Mouse (Mus musculus) heart, postnatal 0 days (tissue): ENCODE measurements around the gene 1110008P14Rik. TPM values are rescaled to one million over a fixed set of nuclear protein-coding genes. Genes with fewer than 3 reads are reported as not detected.

Experiments
- ATAC-seq: fragments of 200-750 bp; cut with Nextera tagmentation; 2 replicates; pipeline ENCODE4 v1.8.0; 2017; ENCODE audit warnings: low read depth, moderate number of reproducible peaks, moderate library complexity; ENCODE audit not compliant: insufficient read depth
- DNase-seq: peaks from one replicate; pipeline ENCODE4 v3.0.0-alpha.2; 2016; ENCODE audit warnings: low spot score
- H3K27ac ChIP-seq: fragments of 300-500 bp; sonication (generic); 2 replicates; pipeline ENCODE4 v1.5.1; 2014; ENCODE audit warnings: low read depth, mild to moderate bottlenecking
- H3K27me3 ChIP-seq: fragments of 300-500 bp; sonication (generic); 2 replicates; pipeline ENCODE4 v1.6.1; 2014; ENCODE audit warnings: low read length, mixed read lengths; ENCODE audit not compliant: control insufficient read depth, insufficient read depth
- H3K36me3 ChIP-seq: fragments of 300-500 bp; sonication (generic); replicated peaks from 2 replicates; pipeline ENCODE4 v1.6.1; 2014; ENCODE audit warnings: low read length, mixed read lengths; ENCODE audit not compliant: control insufficient read depth, insufficient read depth
- H3K4me1 ChIP-seq: fragments of 300-500 bp; sonication (generic); 2 replicates; pipeline ENCODE4 v1.6.1; 2014; ENCODE audit warnings: antibody characterized with exemption; ENCODE audit not compliant: control insufficient read depth, insufficient read depth
- H3K4me2 ChIP-seq: fragments of 300-500 bp; sonication (generic); 2 replicates; pipeline ENCODE4 v1.6.1; 2014; ENCODE audit warnings: low read depth, mild to moderate bottlenecking, low read length, moderate library complexity
- H3K4me3 ChIP-seq: fragments of 300-500 bp; sonication (generic); 2 replicates; pipeline ENCODE4 v1.5.1; 2014; ENCODE audit warnings: low read depth, low read length
- H3K9ac ChIP-seq: fragments of 300-500 bp; sonication (generic); replicated peaks from 2 replicates; pipeline ENCODE4 v1.6.1; 2014; ENCODE audit warnings: low read depth, low read length, mixed read lengths
- H3K9me3 ChIP-seq: fragments of 300-500 bp; sonication (generic); replicated peaks from 2 replicates; pipeline ENCODE4 v1.6.1; 2016; ENCODE audit warnings: low read length; ENCODE audit not compliant: control insufficient read depth
- CTCF ChIP-seq: IDR thresholded peaks from 2 replicates; pipeline ENCODE4 v1.5.1; 2016; ENCODE audit warnings: antibody characterized with exemption, control low read depth, low read depth
- EP300 ChIP-seq: IDR thresholded peaks from 2 replicates; pipeline ENCODE4 v1.6.1; 2016; ENCODE audit warnings: antibody characterized with exemption, low read depth
- WGBS: fragments of 180-500 bp; shearing (Covaris S2); extraction: QIAGEN DNeasy Blood & Tissue Kit; methylation state at CpG from one replicate; pipeline ENCODE4 v1.1.7; 2014; 5-methylcytosine and 5-hydroxymethylcytosine counted together
- polyA plus RNA-seq: library from polyadenylated mRNA; unstranded; fragments of >200 nt; fragmentation: Nextera tagmentation; extraction: Ambion mirVana; gene quantifications from 2 replicates; pipeline ENCODE4 v1.2.1, GENCODE M21; 2015
- total RNA-seq: library from RNA; depleted of rRNA; stranded (reverse); fragments of >200 nt; gene quantifications from 2 replicates; pipeline ENCODE4 v1.2.3, GENCODE M21; 2014; ENCODE audit warnings: low replicate concordance

The 1110008P14Rik gene
- total and polyA plus RNA-seq, 2 experiments from 2014 or later = 77.0 to 195 TPM

- ATAC-seq (no peak), DNase-seq (no peak)
- Histone ChIP-seq H3K27me3 (no peaks in the 10 kb centered on the region), H3K9me3 (no peaks in the 10 kb centered on the region), H3K9ac (no peak overlapping the region), H3K36me3 (peaks cover 2% of the 10 kb centered on the region; the same call in 1 of the 2 replicates), H3K4me3 (no peak overlapping the region), H3K4me2 (no peak overlapping the region), H3K4me1 (peaks cover 64% of the 10 kb centered on the region), H3K27ac (no peak overlapping the region)
- no peak for TF ChIP-seq CTCF
- no peak for TF ChIP-seq EP300
- WGBS = 93% methylated on average over 1 of the region's 1 CpGs
These were observed 44.4 kb upstream of the 1110008P14Rik start for GRCm38 (mm10) chr2:32426141-32426540.

- Histone ChIP-seq H3K9ac (no peak overlapping the region), H3K9me3 (no peaks in the 10 kb centered on the region), H3K4me2 (no peak overlapping the region), H3K36me3 (peaks cover 5% of the 10 kb centered on the region; the same call in 1 of the 2 replicates), H3K27ac (0 out of 2 replicates have a peak overlapping the region, but pooled peaks have one; percentile 84), H3K27me3 (no peaks in the 10 kb centered on the region), H3K4me1 (peaks cover 61% of the 10 kb centered on the region), H3K4me3 (no peak overlapping the region)
- ATAC-seq = no peak
- no peak for TF ChIP-seq EP300
- TF ChIP-seq CTCF = no peak
- no peak for DNase-seq
- WGBS = 47% methylated on average over 5 of the region's 5 CpGs
These were observed 43.8 kb upstream of the 1110008P14Rik start for GRCm38 (mm10) chr2:32425568-32425967.

- no peak for DNase-seq
- 50% methylated on average over 3 of the region's 3 CpGs for WGBS
These were observed 43.1 kb upstream of the 1110008P14Rik start for GRCm38 (mm10) chr2:32424796-32425195.

GRCm38 (mm10) chr2:32423481-32424331 lies 42.0 kb upstream of the 1110008P14Rik start:
- peaks cover 48% of the 10 kb centered on the region for H3K4me1 ChIP-seq
- DNase-seq (peak; percentile 97), ATAC-seq (peak; percentile 89)
- peak overlapping the region; percentile 84 for H3K27ac ChIP-seq
- H3K4me3 ChIP-seq = peak overlapping the region; percentile 46
- peak overlapping the region; percentile 70 for H3K4me2 ChIP-seq
- TF ChIP-seq CTCF = no peak
- peak; percentile 56; the same call in 1 of the 2 replicates for TF ChIP-seq EP300
- peaks cover 21% of the 10 kb centered on the region for H3K36me3 ChIP-seq
- H3K9me3 ChIP-seq = no peaks in the 10 kb centered on the region
- H3K27me3 ChIP-seq = no peaks in the 10 kb centered on the region
- 3% methylated on average over 14 of the region's 14 CpGs for WGBS
- peak overlapping the region; percentile 44 for H3K9ac ChIP-seq

More at GRCm38 (mm10) chr2:32424796-32425195, 43.1 kb upstream of the 1110008P14Rik start:
- H3K4me1 ChIP-seq = peaks cover 53% of the 10 kb centered on the region
- no peaks in the 10 kb centered on the region for H3K9me3 ChIP-seq
- TF ChIP-seq CTCF (no peak), EP300 (no peak)
- H3K4me3 ChIP-seq = no peak overlapping the region
- no peak overlapping the region for H3K9ac ChIP-seq
- H3K27ac ChIP-seq = peak overlapping the region; percentile 84
- no peaks in the 10 kb centered on the region for H3K27me3 ChIP-seq
- no peak for ATAC-seq
- H3K4me2 ChIP-seq = no peak overlapping the region
- H3K36me3 ChIP-seq = peaks cover 11% of the 10 kb centered on the region; the same call in 1 of the 2 replicates

GRCm38 (mm10) chr2:32421851-32422251 lies 40.1 kb upstream of the 1110008P14Rik start:
- Histone ChIP-seq H3K4me2 (no peak overlapping the region), H3K4me3 (no peak overlapping the region), H3K36me3 (peaks cover 39% of the 10 kb centered on the region), H3K9me3 (no peaks in the 10 kb centered on the region), H3K27ac (no peak overlapping the region), H3K9ac (no peak overlapping the region), H3K4me1 (peaks cover 34% of the 10 kb centered on the region), H3K27me3 (no peaks in the 10 kb centered on the region)
- WGBS = 86% methylated on average over 6 of the region's 6 CpGs
- no peak for DNase-seq
- ATAC-seq = no peak
- TF ChIP-seq EP300 (no peak), CTCF (no peak)
